Mouse (Mus musculus) heart, embryonic 12.5 days (tissue): ENCODE data around the gene Atp2c1. TPM values are rescaled to one million over a fixed set of nuclear protein-coding genes. Genes with fewer than 3 reads are reported as not detected.

ENCODE experiments used
- ATAC-seq: fragments of 200-750 bp; cut with Nextera tagmentation; 2 replicates; pipeline ENCODE4 v1.8.0; 2017; ENCODE audit warnings: moderate TSS enrichment, moderate library complexity; ENCODE audit not compliant: insufficient number of reproducible peaks, low FRiP score
- H3K27ac ChIP-seq: fragments of 300-500 bp; sonication (generic); 2 replicates; pipeline ENCODE4 v1.5.1; 2016; ENCODE audit warnings: mild to moderate bottlenecking, moderate library complexity; ENCODE audit not compliant: poor library complexity, severe bottlenecking
- H3K27me3 ChIP-seq: fragments of 300-500 bp; sonication (generic); replicated peaks from 2 replicates; pipeline ENCODE4 v1.6.1; 2016; ENCODE audit warnings: mild to moderate bottlenecking, moderate library complexity
- H3K36me3 ChIP-seq: fragments of 300-500 bp; sonication (generic); 2 replicates; pipeline ENCODE4 v1.6.1; 2016; ENCODE audit warnings: mild to moderate bottlenecking, moderate library complexity
- H3K4me1 ChIP-seq: fragments of 300-500 bp; sonication (generic); replicated peaks from 2 replicates; pipeline ENCODE4 v1.6.1; 2016; ENCODE audit warnings: mild to moderate bottlenecking
- H3K4me2 ChIP-seq: fragments of 300-500 bp; sonication (generic); 2 replicates; pipeline ENCODE4 v1.6.1; 2016; ENCODE audit warnings: mild to moderate bottlenecking, moderate library complexity
- H3K4me3 ChIP-seq: fragments of 300-500 bp; sonication (generic); 2 replicates; pipeline ENCODE4 v1.5.1; 2016; ENCODE audit warnings: mild to moderate bottlenecking
- H3K9ac ChIP-seq: fragments of 300-500 bp; sonication (generic); 2 replicates; pipeline ENCODE4 v1.6.1; 2016; ENCODE audit warnings: mild to moderate bottlenecking, moderate library complexity
- H3K9me3 ChIP-seq: fragments of 300-500 bp; sonication (generic); replicated peaks from 2 replicates; pipeline ENCODE4 v1.6.1; 2016; ENCODE audit warnings: mild to moderate bottlenecking, moderate library complexity
- WGBS: fragments of 180-500 bp; shearing (Covaris S2); methylation state at CpG from one replicate; pipeline ENCODE4 v1.1.7; 2016; 5-methylcytosine and 5-hydroxymethylcytosine counted together
- polyA plus RNA-seq: library from polyadenylated mRNA; unstranded; fragments of >200 nt; fragmentation: Nextera tagmentation; extraction: Ambion mirVana; gene quantifications from 2 replicates; pipeline ENCODE4 v1.2.1, GENCODE M21; 2016

Atp2c1 gene
- polyA plus RNA-seq, 1 experiment from 2014 or later = 66.3 TPM

DNA sequence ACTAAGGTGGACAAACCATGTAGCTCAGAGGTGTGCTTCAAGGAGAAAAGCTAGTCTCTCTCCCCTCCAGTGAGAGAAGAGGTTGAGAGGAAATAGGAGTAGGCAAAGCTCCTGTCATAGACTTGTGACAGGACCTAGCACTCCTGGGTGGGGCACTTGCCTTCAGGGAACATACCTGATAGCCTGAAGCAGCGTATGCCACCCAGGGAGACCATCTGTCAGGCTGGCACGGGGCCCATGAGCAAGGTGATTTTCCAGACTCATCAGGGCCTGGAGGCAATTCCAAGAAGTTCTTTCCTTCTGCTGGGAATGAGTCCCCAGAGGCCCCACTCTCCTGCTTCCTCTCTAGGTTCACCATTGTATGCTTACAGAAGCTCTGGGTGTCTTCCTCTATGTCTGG, 4.1 kb downstream of the Atp2c1 start:
- no peaks in the 10 kb centered on the region for H3K9me3 ChIP-seq
- no peak for ATAC-seq
- no peak overlapping the region for H3K4me3 ChIP-seq
- H3K27ac ChIP-seq = no peak overlapping the region
- H3K4me2 ChIP-seq = no peak overlapping the region
- H3K4me1 ChIP-seq = peaks cover 30% of the 10 kb centered on the region
- no peaks in the 10 kb centered on the region for H3K27me3 ChIP-seq
- no peaks in the 10 kb centered on the region for H3K36me3 ChIP-seq
- no peak overlapping the region for H3K9ac ChIP-seq
- 63% methylated on average over 2 of the region's 2 CpGs for WGBS

DNA sequence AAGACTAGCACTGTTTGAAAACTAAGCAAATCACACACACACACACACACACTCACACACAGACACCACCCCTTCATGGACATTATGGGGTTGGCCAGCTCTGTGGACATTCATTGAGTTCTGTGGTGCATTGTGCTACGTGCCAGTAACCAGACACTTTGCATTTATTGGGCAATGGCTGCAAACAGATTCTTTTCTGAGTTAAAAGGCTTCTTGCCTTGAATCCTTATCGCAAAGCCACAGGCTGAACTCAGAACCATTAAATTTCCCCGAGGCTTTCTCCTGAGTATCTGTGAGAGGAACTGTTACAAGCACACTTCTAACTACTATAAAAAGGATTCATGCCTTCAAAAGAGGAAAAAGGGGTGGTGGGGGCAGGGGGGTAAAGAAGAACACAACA, 5.1 kb downstream of the Atp2c1 start:
- Histone ChIP-seq H3K9me3 (no peaks in the 10 kb centered on the region), H3K36me3 (no peaks in the 10 kb centered on the region), H3K27ac (peak overlapping the region; percentile 69), H3K4me1 (peaks cover 30% of the 10 kb centered on the region), H3K9ac (0 out of 2 replicates have a peak overlapping the region, but pooled peaks have one; percentile 1), H3K27me3 (no peaks in the 10 kb centered on the region), H3K4me3 (no peak overlapping the region), H3K4me2 (no peak overlapping the region; the same call in 1 of the 2 replicates)
- WGBS = 44% methylated on average over 3 of the region's 3 CpGs
- no peak for ATAC-seq

DNA sequence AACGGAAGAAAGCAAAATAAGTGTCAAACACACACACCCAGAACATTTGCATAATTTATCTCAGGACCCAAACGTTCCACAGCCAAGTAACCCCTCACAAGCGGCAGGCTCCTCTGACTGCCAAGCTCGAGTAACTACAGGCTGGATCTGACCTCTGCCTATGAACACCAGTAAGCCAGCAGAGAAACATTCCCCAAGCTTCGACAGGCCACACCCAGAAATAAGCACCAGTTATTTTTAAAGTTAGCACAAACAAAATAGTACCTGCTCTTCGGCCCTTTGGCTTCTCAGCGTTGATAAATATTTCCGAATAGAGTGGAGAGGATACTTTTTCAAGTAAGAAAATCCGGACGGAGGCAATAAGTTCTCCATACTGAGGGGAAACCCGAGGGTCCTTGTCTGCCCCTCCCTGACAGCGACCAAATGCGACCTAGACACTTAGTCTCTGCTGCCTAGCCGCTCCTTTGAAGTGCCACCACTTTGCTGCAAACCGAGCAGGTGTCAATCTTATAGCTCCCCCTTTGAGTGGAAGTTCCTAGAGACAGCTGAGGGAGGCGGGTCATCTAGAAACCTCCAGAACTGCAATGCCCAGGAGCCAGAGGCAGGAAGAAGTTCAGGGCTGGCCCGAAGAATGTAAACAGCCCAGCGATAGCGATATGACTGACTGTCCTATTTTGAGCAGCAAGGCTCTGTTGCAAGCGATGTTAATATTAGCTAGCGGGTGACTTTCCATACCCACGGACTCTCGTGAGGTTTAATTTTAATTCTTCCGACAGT, 6.2 kb downstream of the Atp2c1 start:
- Histone ChIP-seq H3K4me3 (peak overlapping the region; percentile 45), H3K27ac (peak overlapping the region; percentile 69), H3K9me3 (no peaks in the 10 kb centered on the region), H3K4me2 (peak overlapping the region; percentile 64), H3K9ac (peak overlapping the region; percentile 37), H3K4me1 (peaks cover 30% of the 10 kb centered on the region), H3K27me3 (no peaks in the 10 kb centered on the region), H3K36me3 (no peaks in the 10 kb centered on the region)
- 14% methylated on average over 24 of the region's 24 CpGs for WGBS
- ATAC-seq = peak; percentile 80

DNA sequence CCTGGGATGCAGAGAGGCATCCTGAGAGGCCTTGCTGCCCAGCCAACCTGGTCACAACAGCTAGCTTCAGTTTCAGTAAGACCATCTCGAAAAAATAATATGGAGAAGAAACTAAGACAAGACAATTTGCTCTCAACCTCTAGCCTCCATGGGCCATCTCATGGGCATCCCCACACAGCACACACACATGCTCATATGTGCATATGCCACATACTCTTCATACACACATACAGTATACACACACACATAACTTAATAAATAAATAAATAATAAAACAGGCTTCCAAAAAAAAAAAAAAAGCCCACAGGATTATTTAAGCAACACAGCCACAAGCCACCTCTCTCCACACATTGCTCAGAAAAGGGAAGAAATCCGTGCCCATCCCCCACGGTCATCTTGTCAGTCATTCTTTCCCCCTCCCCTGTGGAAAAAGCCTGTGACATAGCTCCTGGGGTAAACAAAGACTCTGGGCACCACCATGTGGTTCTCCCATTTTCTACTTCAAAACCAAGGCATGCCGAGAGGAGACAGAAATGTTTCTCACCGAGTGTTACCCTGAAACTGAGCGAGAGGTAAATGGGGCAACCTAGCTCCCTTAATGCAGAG, 7.7 kb downstream of the Atp2c1 start:
- no peak for ATAC-seq
- peak overlapping the region; percentile 33 for H3K4me3 ChIP-seq
- H3K9me3 ChIP-seq = no peaks in the 10 kb centered on the region
- peaks cover 22% of the 10 kb centered on the region for H3K4me1 ChIP-seq
- H3K36me3 ChIP-seq = no peaks in the 10 kb centered on the region
- H3K27ac ChIP-seq = no peak overlapping the region
- peak overlapping the region; percentile 65 for H3K4me2 ChIP-seq
- 44% methylated on average over 6 of the region's 6 CpGs for WGBS
- no peaks in the 10 kb centered on the region for H3K27me3 ChIP-seq
- peak overlapping the region; percentile 54; the same call in 1 of the 2 replicates for H3K9ac ChIP-seq

DNA sequence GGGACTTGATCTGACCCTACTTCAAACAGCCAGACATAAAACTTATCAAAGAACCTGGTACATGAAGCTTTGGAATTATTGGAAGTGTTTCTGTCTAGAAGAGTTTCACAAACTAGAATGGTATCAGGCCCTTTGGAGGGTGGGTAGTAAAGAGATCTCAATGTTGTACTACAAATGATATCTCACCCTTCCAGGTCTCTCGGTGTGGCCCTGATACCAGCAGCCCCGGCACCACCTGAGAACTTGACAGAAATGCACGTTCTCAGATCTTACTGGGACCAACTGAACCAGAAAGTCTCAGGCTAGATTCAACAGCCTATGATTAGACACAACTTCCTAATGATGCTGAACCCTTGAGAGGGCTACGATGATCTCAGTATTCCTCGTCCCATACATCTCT, 23.4 kb downstream of the Atp2c1 start:
- no peak for ATAC-seq
- Histone ChIP-seq H3K9me3 (no peaks in the 10 kb centered on the region), H3K36me3 (no peaks in the 10 kb centered on the region), H3K9ac (no peak overlapping the region), H3K4me2 (no peak overlapping the region), H3K27ac (no peak overlapping the region), H3K4me1 (no peaks in the 10 kb centered on the region), H3K4me3 (no peak overlapping the region), H3K27me3 (no peaks in the 10 kb centered on the region)
- 79% methylated on average over 5 of the region's 5 CpGs for WGBS

DNA sequence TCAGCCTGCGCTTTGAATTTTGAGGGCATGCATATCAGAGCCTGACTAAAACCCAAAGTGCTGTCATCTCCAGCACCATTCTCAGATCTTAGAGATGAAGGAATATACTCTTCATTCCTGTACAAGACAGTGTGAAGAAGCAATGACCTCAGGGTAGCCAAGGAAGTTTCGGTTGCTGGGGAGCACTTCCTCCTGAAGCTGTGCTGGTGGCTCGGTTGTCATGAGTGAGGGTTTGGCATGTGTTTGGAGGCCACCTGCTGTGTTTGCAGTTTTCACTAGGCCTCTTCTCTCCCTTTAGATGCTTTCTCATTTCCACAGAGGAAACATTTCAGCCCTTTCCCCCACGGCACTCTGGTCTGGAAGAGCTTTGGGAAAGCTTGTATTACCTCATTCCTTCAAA, 24.7 kb downstream of the Atp2c1 start:
- Histone ChIP-seq H3K9ac (no peak overlapping the region), H3K4me1 (no peaks in the 10 kb centered on the region), H3K4me2 (no peak overlapping the region), H3K9me3 (no peaks in the 10 kb centered on the region), H3K36me3 (no peaks in the 10 kb centered on the region), H3K27me3 (no peaks in the 10 kb centered on the region), H3K4me3 (no peak overlapping the region), H3K27ac (no peak overlapping the region)
- no peak for ATAC-seq
- WGBS = 70% methylated on average over 4 of the region's 4 CpGs

DNA sequence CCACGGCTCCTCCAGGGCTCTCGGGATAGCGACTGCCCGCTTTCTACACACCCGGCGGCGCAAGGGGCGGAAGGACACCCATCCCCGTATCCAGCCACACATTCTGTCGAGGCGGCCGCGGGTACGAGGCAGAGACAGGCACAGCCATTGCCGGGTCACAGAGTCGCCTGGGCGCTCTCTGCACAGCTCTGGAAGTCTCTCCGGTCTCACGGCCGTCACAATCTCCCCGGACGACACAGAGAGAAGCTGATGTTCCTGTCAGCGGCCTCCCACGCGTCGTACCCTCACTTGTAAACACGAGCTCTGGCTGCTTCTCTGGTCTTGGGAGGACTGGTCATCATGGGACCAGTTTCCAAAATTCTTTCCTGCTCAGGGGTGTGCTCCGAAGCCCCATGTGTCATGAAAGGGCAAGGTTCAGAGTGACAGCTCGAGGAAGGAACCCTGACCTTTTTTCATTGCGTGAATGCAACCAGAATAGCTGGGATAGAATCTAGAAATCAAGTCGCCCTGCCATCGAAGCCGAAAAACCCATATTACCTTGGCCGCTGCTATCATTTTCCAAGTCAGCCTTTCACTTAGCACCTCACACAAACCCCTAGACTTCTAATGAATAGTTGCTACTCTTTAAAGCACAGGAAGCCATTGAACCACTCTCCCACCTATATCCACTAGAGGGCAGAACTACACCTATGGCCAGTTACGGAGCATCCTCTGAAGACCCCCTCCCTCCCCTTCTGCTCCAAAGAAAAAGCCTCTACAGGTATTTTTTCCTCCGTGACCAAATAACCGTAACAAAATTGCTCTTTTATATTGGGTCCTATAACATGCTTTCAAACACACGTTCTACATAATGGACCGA, 31.6 kb downstream of the Atp2c1 start:
- ATAC-seq = peak; percentile 47
- Histone ChIP-seq H3K9ac (peak overlapping the region; percentile 96), H3K4me3 (peak overlapping the region; percentile 95), H3K27ac (peak overlapping the region; percentile 98), H3K9me3 (no peaks in the 10 kb centered on the region), H3K4me2 (peak overlapping the region; percentile 98), H3K4me1 (peaks cover 19% of the 10 kb centered on the region), H3K36me3 (no peaks in the 10 kb centered on the region), H3K27me3 (no peaks in the 10 kb centered on the region)
- WGBS = under 1% methylated on average over 39 of the region's 39 CpGs

DNA sequence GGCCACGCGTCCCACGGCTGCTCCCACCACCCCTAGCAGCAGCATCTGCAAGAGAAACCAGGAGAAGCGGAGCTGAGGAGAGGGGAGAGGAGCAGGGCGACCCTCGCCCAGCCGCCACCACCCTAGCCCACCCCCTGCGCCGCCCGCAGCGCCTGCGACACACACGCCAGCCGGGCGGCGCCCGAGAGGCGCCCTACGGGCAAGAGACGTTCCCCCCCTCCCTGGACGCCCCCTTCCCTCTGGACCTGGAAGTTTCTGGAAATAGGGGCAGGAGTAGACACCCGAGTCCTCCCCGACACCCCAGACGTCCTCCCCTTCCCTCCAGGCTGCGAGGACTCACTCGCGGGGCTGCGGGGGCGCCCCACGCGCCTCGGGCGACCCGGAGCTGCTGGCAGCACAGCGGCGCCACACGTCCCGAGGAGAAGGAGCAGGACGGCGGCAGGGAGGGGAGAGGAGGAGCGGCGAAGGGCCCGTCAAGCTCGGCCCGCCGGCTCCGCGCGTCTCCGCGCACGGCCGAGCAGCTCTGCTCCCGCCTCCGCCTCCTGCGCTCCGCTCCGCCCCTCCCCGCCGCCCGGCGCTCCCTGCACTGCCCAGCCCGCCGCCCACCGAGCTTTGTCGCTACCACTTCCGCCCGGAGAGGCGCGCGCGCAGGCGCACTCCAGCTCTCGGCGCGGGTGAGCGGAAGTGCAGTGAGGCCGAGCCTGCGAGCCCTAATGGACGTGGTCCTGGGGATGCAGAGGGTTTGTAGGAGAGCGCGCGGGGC, 32.4 kb downstream of the Atp2c1 start:
- ATAC-seq = peak; percentile 99
- no peaks in the 10 kb centered on the region for H3K27me3 ChIP-seq
- peak overlapping the region; percentile 98 for H3K27ac ChIP-seq
- peak overlapping the region; percentile 95 for H3K4me3 ChIP-seq
- peaks cover 20% of the 10 kb centered on the region for H3K4me1 ChIP-seq
- H3K4me2 ChIP-seq = peak overlapping the region; percentile 98
- H3K9ac ChIP-seq = peak overlapping the region; percentile 96
- H3K9me3 ChIP-seq = no peaks in the 10 kb centered on the region
- under 1% methylated on average over 64 of the region's 83 CpGs for WGBS
- 0 out of 2 replicates have a peak, but pooled peaks cover 3% of the 10 kb centered on the region for H3K36me3 ChIP-seq

DNA sequence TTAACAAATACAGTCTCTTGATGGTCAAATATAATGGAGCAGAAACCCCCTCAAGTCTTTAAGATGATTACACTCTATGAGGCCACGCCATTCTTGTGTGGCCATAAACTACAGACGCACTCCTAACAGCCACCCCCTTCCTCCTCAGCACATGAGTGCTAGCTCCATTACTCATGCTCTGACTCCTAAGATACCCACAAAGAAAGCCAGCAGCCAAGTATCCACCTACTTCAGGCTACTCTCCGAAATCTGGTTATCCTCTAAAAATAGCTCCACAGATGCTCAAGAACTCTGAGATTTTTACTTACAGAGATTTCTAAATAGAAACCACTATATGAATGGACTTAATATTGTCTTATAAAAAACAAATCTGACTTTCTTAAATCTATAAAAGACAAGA, 34.4 kb downstream of the Atp2c1 start:
- H3K4me1 ChIP-seq = peaks cover 37% of the 10 kb centered on the region
- no peak overlapping the region for H3K27ac ChIP-seq
- no peak overlapping the region for H3K4me3 ChIP-seq
- no peak overlapping the region for H3K9ac ChIP-seq
- H3K27me3 ChIP-seq = no peaks in the 10 kb centered on the region
- peak overlapping the region; percentile 31; the same call in 1 of the 2 replicates for H3K4me2 ChIP-seq
- WGBS = 38% methylated on average over 3 of the region's 3 CpGs
- no peak for ATAC-seq
- 0 out of 2 replicates have a peak, but pooled peaks cover 3% of the 10 kb centered on the region for H3K36me3 ChIP-seq
- H3K9me3 ChIP-seq = no peaks in the 10 kb centered on the region

DNA sequence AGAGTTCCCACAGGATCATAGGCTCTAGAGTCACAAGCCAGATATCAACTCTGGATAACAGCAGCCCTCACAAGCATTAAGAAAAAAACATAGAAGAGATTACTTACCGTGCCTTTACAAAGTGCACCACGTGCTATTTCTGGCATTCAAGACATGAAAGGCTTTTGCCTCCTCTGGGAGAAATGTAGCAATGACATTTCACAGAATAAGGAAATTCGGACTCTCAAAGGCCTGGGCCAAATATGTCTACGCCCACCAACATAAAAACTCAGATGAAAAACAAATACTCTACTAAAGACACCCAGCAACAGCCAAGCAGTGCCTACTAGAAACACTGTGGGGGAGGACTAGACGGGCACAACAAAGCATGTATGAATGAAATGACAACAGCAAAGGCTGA, 38.8 kb downstream of the Atp2c1 start:
- Histone ChIP-seq H3K9me3 (no peaks in the 10 kb centered on the region), H3K36me3 (0 out of 2 replicates have a peak, but pooled peaks cover 3% of the 10 kb centered on the region), H3K9ac (no peak overlapping the region), H3K27ac (peak overlapping the region; percentile 6; the same call in 1 of the 2 replicates), H3K4me1 (peaks cover 44% of the 10 kb centered on the region), H3K27me3 (no peaks in the 10 kb centered on the region), H3K4me3 (no peak overlapping the region), H3K4me2 (no peak overlapping the region)
- whole genome bisulfite sequencing = 42% methylated on average over 5 of the region's 5 CpGs
- no peak for ATAC-seq
